8 mouse cellular contexts compared by ENCODE assay signal in genomic region chr19:28608277-28608676, GRCm38 (mm10).
A peak's percentile ranks its signal among the peaks of the same experiment; 100 is the strongest.
DNase-seq lines count a peak whose midpoint lies in the region; ATAC-seq and TF ChIP-seq lines count a peak whose summit lies in the region.
"Had no signal": no experiment of that assay in that cellular context is flagged by ENCODE, and none has a peak within 500 bp of the region (broad histone marks: within the 10 kb centered on the region; RNA-seq: fewer than 3 reads in every experiment).

No protein-coding gene starts in this region.

- no peak overlapping the region for H3K9ac ChIP-seq in embryonic facial prominence, embryonic 15.5 days
- no peak overlapping the region for H3K9ac ChIP-seq in hindbrain, embryonic 12.5 days

- DNase-seq in layer of hippocampus, adult 2 months (ENCODE audit: low spot score in 2 of 2), result no peak
- no peak for DNase-seq in layer of hippocampus, postnatal 25 days (ENCODE audit: extremely low spot score in 1 of 2, low spot score in 1 of 2)
- DNase-seq in skeletal muscle tissue, adult 2 months (ENCODE audit: low read depth, low spot score), result peak; percentile 7
- DNase-seq in gastrocnemius, adult 8-10 months (ENCODE audit: low spot score in 2 of 2), result no peak
- DNase-seq in kidney, postnatal 36 days, result no peak
- DNase-seq: thymus, adult 2 months had no signal

- 50% methylated on average over 6 of the region's 6 CpGs for WGBS in embryonic facial prominence, embryonic 15.5 days
- 64% methylated on average over 6 of the region's 6 CpGs for WGBS in hindbrain, embryonic 12.5 days

- H3K4me3 ChIP-seq in layer of hippocampus, adult 2 months, result no peak overlapping the region
- H3K4me3 ChIP-seq in embryonic facial prominence, embryonic 15.5 days (replicated peaks), result no peak overlapping the region
- no peak overlapping the region for H3K4me3 ChIP-seq in hindbrain, embryonic 12.5 days

- H3K36me3 ChIP-seq in embryonic facial prominence, embryonic 15.5 days, result no peaks in the 10 kb centered on the region
- H3K36me3 ChIP-seq in hindbrain, embryonic 12.5 days, result no peaks in the 10 kb centered on the region

- no peak for TF ChIP-seq CTCF in layer of hippocampus, adult 2 months (conservative IDR thresholded peaks at IDR 0.05)

- H3K4me1 ChIP-seq in embryonic facial prominence, embryonic 15.5 days, result peaks cover 17% of the 10 kb centered on the region
- H3K4me1 ChIP-seq in hindbrain, embryonic 12.5 days, result peaks cover 13% of the 10 kb centered on the region; the same call in 1 of the 2 replicates

- ATAC-seq in embryonic facial prominence, embryonic 15.5 days (ENCODE audit: insufficient number of reproducible peaks, low FRiP score, low TSS enrichment, low read depth), result no peak
- no peak for ATAC-seq in hindbrain, embryonic 12.5 days (ENCODE audit: low FRiP score)

- H3K27me3 ChIP-seq in embryonic facial prominence, embryonic 15.5 days, result no peaks in the 10 kb centered on the region
- H3K27me3 ChIP-seq in hindbrain, embryonic 12.5 days, result no peaks in the 10 kb centered on the region

- no peak overlapping the region for H3K4me2 ChIP-seq in embryonic facial prominence, embryonic 15.5 days (replicated peaks)
- H3K4me2 ChIP-seq in hindbrain, embryonic 12.5 days (replicated peaks), result no peak overlapping the region

- no peaks in the 10 kb centered on the region for H3K9me3 ChIP-seq in embryonic facial prominence, embryonic 15.5 days (replicated peaks)
- no peaks in the 10 kb centered on the region for H3K9me3 ChIP-seq in hindbrain, embryonic 12.5 days (replicated peaks)

- H3K27ac ChIP-seq in layer of hippocampus, adult 2 months, result peak overlapping the region; percentile 88
- peak overlapping the region; percentile 82 for H3K27ac ChIP-seq in embryonic facial prominence, embryonic 15.5 days (replicated peaks)
- H3K27ac ChIP-seq in hindbrain, embryonic 12.5 days, result peak overlapping the region; percentile 17; the same call in 1 of the 2 replicates

Comparison
In these comparisons a context has a peak if more than half of its experiments do, and no peak if none do; other contexts are left out.
1. H3K27ac ChIP-seq: peak in every context shown above with its lines; median percentile 88 in layer of hippocampus, adult 2 months; 82 in embryonic facial prominence, embryonic 15.5 days; 17 in hindbrain, embryonic 12.5 days.